Mouse (Mus musculus): Measurements from ENCODE around the gene Ankrd35. TPM values are rescaled to one million over a fixed set of nuclear protein-coding genes. Genes with fewer than 3 reads are reported as not detected.

Ankrd35 gene
- total and polyA plus RNA-seq, 2 experiments from 2014 or later: 4.3 to 4.9 TPM

DNA sequence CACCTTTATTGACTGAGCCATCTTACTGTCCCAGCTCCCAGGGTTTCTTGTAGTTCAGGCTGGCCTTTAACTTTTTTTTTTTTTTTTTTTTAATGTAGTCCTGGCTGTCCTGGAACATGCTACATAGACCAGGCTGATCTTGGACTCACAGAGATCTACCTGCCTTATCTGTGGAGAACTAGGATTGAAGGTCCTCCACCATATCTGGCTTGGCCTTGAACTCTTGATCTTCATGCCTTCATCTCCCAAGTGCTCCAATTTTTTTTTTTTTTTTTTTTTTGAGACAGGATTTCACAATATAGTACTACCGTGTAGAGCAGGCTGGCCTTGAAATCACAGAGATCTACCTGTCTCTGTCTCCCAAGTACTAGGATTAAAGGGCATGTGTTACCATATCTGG, 23.6 kb downstream of the Ankrd35 start:
- ATAC-seq (ENCODE audit: low FRiP score): no peak
- no peak overlapping the region for H3K4me2 ChIP-seq (ENCODE audit: low read depth, low read length, poor library complexity, severe bottlenecking)

DNA sequence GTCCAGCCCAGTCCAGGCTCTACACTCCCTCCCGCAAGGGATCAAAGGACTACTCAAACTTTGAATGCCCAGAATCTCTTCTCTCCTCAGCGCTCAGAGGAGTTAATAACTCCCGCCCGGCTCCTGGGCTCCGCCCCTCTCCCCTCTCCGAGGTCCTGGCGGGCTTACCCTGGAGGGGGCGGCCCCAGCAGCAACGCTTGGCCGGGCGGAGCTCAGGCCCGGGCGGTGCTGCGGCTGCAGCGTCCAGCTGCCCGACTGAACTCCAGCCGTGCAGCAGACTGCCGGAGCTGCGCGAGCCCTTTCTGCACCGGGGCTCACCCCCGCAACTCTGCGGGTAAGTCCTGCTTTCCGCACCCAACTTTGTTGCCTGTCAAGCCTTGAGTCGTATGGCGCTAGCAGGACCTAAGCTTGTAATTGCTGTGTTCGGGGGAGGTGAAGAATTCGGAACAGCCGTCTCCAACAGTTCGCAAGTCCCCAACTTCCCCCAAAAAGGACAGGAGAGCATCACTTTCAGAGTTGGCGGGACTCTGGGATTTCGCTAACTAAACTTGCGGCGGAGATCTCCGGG, 26.4 kb downstream of the Ankrd35 start, which contains the start of gene Pias3:
Pias3 (plus strand) TSS at position 187 of the 568 bp plus-strand sequence.
- H3K4me3 ChIP-seq (ENCODE audit: low read depth, low read length): peak within 1 kb of the TSS; percentile 94
- H3K27ac ChIP-seq (ENCODE audit: low read depth, low read length): peak within 1 kb of the TSS; percentile 78
- 1% methylated on average over 35 of the region's 35 CpGs for WGBS
- DNase-seq (ENCODE audit: low spot score) (peak; percentile 71), ATAC-seq (ENCODE audit: low FRiP score) (peak; percentile 71)
- H3K4me2 ChIP-seq (ENCODE audit: low read depth, low read length, poor library complexity, severe bottlenecking): peak within 1 kb of the TSS; percentile 86
- TF ChIP-seq CTCF (IDR thresholded peaks at IDR 0.05): no peak
- no peaks in the 10 kb centered on the region for H3K27me3 ChIP-seq (ENCODE audit: insufficient read depth, low read length)
- H3K9ac ChIP-seq (replicated peaks; ENCODE audit: low read length, poor library complexity, severe bottlenecking): peak within 1 kb of the TSS; percentile 81
- peaks cover 4% of the 10 kb centered on the region; the same call in 1 of the 2 replicates for H3K4me1 ChIP-seq (ENCODE audit: insufficient read depth, low read length)
- H3K9me3 ChIP-seq (ENCODE audit: low read length): no peaks in the 10 kb centered on the region
- peaks cover 6% of the 10 kb centered on the region for H3K36me3 ChIP-seq (ENCODE audit: insufficient read depth, low read length)

More for the DNA sequence above, 23.6 kb downstream of the Ankrd35 start:
- no peaks in the 10 kb centered on the region for H3K9me3 ChIP-seq (ENCODE audit: low read length)
- H3K4me3 ChIP-seq (ENCODE audit: low read depth, low read length): no peak overlapping the region
- no peak overlapping the region for H3K9ac ChIP-seq (replicated peaks; ENCODE audit: low read length, poor library complexity, severe bottlenecking)
- H3K36me3 ChIP-seq (ENCODE audit: insufficient read depth, low read length): no peaks in the 10 kb centered on the region
- WGBS: 86% methylated on average over 1 of the region's 1 CpGs
- no peaks in the 10 kb centered on the region for H3K27me3 ChIP-seq (ENCODE audit: insufficient read depth, low read length)
- DNase-seq (ENCODE audit: low spot score): no peak
- H3K4me1 ChIP-seq (ENCODE audit: insufficient read depth, low read length): peaks cover 4% of the 10 kb centered on the region; the same call in 1 of the 2 replicates
- no peak for TF ChIP-seq CTCF (IDR thresholded peaks at IDR 0.05)
- H3K27ac ChIP-seq (ENCODE audit: low read depth, low read length): no peak overlapping the region

DNA sequence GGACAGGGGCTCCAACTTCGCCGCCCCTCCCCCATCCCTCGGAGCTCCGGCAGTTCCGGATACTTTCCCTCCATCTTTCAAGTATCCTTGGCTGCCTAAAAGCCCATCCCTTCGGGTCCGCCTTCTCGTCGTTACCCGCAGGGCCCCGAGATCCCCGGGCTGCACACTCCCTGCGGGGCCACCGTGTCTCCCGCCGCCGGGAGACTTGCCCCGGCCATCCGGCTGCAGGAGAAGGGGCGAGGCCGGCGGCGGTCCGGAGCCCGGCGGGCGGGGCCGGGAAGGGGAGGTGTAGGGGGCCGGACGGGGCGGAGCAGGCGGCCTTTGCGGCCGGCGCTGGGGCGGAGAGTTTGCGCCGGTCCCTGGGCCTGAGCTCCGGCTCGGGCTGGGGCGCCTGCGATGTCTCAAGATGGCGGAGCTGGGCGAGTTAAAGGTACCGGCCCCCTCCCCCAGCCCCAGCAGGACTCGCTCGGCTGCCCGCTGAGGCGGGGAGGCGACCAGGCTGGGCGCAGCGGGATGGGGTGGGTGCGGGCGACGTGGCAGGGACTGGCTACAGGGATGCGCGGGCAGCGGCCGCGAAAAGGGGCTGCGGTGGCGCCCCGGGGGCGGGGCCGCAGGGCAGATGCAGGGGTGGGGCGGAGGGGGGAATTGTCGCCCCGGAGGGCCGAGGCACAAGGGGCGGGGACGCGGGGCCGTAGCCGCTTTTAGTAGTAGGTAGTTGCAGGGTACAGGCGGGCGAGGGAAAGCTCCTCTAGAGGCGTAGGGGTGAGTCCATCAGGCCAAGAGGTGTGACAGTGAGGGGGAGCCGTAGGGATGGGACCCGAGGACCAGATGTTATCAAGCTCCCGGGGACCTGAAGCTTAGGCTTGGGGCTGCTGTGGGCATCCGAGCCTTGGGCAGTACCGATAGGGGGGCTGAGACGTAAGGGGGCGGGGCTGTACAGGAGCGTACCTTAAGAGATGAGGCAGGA, 27.1 kb downstream of the Ankrd35 start:
- TF ChIP-seq CTCF (IDR thresholded peaks at IDR 0.05): no peak
- peak; percentile 91 for DNase-seq (ENCODE audit: low spot score)
- Histone ChIP-seq H3K4me3 (ENCODE audit: low read depth, low read length) (peak overlapping the region; percentile 94), H3K9me3 (ENCODE audit: low read length) (no peaks in the 10 kb centered on the region), H3K4me1 (ENCODE audit: insufficient read depth, low read length) (peaks cover 4% of the 10 kb centered on the region; the same call in 1 of the 2 replicates), H3K36me3 (ENCODE audit: insufficient read depth, low read length) (peaks cover 13% of the 10 kb centered on the region), H3K27me3 (ENCODE audit: insufficient read depth, low read length) (no peaks in the 10 kb centered on the region), H3K27ac (ENCODE audit: low read depth, low read length) (peak overlapping the region; percentile 78), H3K9ac (replicated peaks; ENCODE audit: low read length, poor library complexity, severe bottlenecking) (peak overlapping the region; percentile 81), H3K4me2 (ENCODE audit: low read depth, low read length, poor library complexity, severe bottlenecking) (peak overlapping the region; percentile 86)
- ATAC-seq (ENCODE audit: low FRiP score): peak; percentile 92
- WGBS: under 1% methylated on average over 79 of the region's 85 CpGs

DNA sequence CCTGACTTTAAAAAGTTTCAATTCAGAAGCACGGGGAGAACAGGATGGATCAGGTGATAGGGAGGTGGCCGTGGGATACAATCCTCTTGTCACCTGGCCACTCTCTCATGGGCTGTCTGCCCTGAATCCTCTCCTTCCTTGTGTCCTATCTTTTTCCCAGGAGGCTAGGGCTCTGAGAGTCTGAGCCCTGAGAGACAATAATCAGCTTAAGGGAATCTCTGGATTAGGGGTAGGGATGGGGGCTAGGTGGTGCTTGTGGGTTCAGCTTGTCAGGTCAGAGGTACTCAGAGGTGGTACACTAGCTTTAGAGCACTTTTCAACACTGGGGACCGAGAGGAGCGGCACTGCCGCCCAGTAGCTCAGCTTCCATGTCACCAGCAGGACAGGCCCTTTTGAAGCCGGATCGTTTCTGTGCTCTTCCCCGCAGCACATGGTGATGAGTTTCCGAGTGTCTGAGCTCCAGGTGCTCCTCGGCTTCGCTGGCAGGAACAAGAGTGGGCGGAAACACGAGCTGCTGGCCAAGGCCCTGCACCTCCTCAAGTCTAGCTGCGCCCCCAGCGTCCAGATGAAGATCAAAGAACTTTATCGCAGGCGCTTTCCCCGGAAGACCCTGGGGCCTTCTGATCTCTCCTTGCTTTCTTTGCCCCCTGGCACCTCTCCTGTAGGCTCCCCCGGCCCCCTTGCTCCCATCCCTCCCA, 29.2 kb downstream of the Ankrd35 start:
- WGBS: 57% methylated on average over 19 of the region's 19 CpGs
- Histone ChIP-seq H3K4me3 (ENCODE audit: low read depth, low read length) (no peak overlapping the region), H3K4me2 (ENCODE audit: low read depth, low read length, poor library complexity, severe bottlenecking) (no peak overlapping the region), H3K4me1 (ENCODE audit: insufficient read depth, low read length) (peaks cover 4% of the 10 kb centered on the region; the same call in 1 of the 2 replicates), H3K9ac (replicated peaks; ENCODE audit: low read length, poor library complexity, severe bottlenecking) (no peak overlapping the region), H3K27ac (ENCODE audit: low read depth, low read length) (no peak overlapping the region), H3K36me3 (ENCODE audit: insufficient read depth, low read length) (peaks cover 29% of the 10 kb centered on the region), H3K27me3 (ENCODE audit: insufficient read depth, low read length) (no peaks in the 10 kb centered on the region), H3K9me3 (ENCODE audit: low read length) (no peaks in the 10 kb centered on the region)
- ATAC-seq (ENCODE audit: low FRiP score) (no peak), DNase-seq (ENCODE audit: low spot score) (no peak)
- peak; percentile 30; the same call in 1 of the 2 replicates for TF ChIP-seq CTCF (IDR thresholded peaks at IDR 0.05)

DNA sequence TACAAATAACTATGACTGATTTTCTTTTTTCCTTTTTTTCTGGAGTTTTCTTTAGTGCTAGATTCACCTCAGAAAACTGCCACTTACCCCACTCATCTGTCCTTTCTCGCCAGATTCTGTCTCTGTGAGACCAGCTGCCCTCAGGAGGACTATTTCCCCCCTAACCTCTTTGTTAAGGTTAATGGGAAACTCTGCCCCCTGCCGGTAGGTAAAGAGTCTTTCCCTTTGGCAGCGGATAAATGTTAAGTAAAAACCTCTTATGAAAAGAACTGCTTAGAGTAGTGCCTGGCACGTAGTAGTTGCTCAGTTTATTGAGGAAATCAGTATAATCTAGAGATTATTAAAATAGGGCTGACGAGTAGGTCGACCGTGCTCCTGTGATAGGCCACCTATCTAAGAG, 30.4 kb downstream of the Ankrd35 start:
- H3K4me3 ChIP-seq (ENCODE audit: low read depth, low read length): no peak overlapping the region
- peak; percentile 63 for TF ChIP-seq CTCF (IDR thresholded peaks at IDR 0.05)
- H3K9ac ChIP-seq (replicated peaks; ENCODE audit: low read length, poor library complexity, severe bottlenecking): no peak overlapping the region
- H3K4me1 ChIP-seq (ENCODE audit: insufficient read depth, low read length): peaks cover 4% of the 10 kb centered on the region; the same call in 1 of the 2 replicates
- H3K9me3 ChIP-seq (ENCODE audit: low read length): no peaks in the 10 kb centered on the region
- H3K27ac ChIP-seq (ENCODE audit: low read depth, low read length): no peak overlapping the region
- no peaks in the 10 kb centered on the region for H3K27me3 ChIP-seq (ENCODE audit: insufficient read depth, low read length)
- H3K4me2 ChIP-seq (ENCODE audit: low read depth, low read length, poor library complexity, severe bottlenecking): no peak overlapping the region
- 56% methylated on average over 7 of the region's 7 CpGs for WGBS
- DNase-seq (ENCODE audit: low spot score): peak; percentile 32
- H3K36me3 ChIP-seq (ENCODE audit: insufficient read depth, low read length): peaks cover 41% of the 10 kb centered on the region
- ATAC-seq (ENCODE audit: low FRiP score): no peak

Data from midbrain, postnatal 0 days (tissue).